Mouse (Mus musculus) gastrocnemius, adult 2 months (tissue): ENCODE measurements around the gene Tex261. TPM values are rescaled to one million over a fixed set of nuclear protein-coding genes. Genes with fewer than 3 reads are reported as not detected.

ENCODE experiments used
- DNase-seq: peaks from one replicate; pipeline ENCODE4 v3.0.0; 2022
- H3K27ac ChIP-seq: fragments of 200-600 bp; 2 replicates; pipeline ENCODE4 v1.8.1; 2022; ENCODE audit warnings: mild to moderate bottlenecking
- H3K4me3 ChIP-seq: fragments of 200-600 bp; 2 replicates; pipeline ENCODE4 v1.8.1; 2022; ENCODE audit warnings: mild to moderate bottlenecking, moderate library complexity
- CTCF ChIP-seq: fragments of 200-600 bp; IDR thresholded peaks from 2 replicates; pipeline ENCODE4 v1.8.1; 2022; ENCODE audit warnings: antibody characterized with exemption, mild to moderate bottlenecking, moderate library complexity
- intact Hi-C: fragments of 180-260 bp; cut with DNase I; formaldehyde crosslinking; loops from one replicate; pipeline ENCODE4 v1.15.1; 2025
- total RNA-seq, 2 experiments: library from RNA; stranded (reverse); gene quantifications; 2 replicates each; pipeline ENCODE4 v1.2.3; 2021

The Tex261 gene
- total RNA-seq, 2 experiments from 2014 or later = 42.0 to 47.9 TPM

GRCm38 (mm10) chr6:83788554-83788953 is 12.9 kb upstream of the Tex261 start:
- no peak for TF ChIP-seq CTCF
- Histone ChIP-seq H3K4me3 (no peak overlapping the region), H3K27ac (no peak overlapping the region)
- DNase-seq = no peak
- intact Hi-C loops = no loop called here

GRCm38 (mm10) chr6:83786426-83786825 is 10.8 kb upstream of the Tex261 start:
- TF ChIP-seq CTCF = no peak
- H3K27ac ChIP-seq = no peak overlapping the region

GRCm38 (mm10) chr6:83779026-83779425 is 3.4 kb upstream of the Tex261 start:
- DNase-seq = peak; percentile 60
- Histone ChIP-seq H3K27ac (no peak overlapping the region), H3K4me3 (no peak overlapping the region)
- TF ChIP-seq CTCF = peak; percentile 81
- intact Hi-C loops = no loop called here

More at GRCm38 (mm10) chr6:83786426-83786825, 10.8 kb upstream of the Tex261 start:
- intact Hi-C loops = no loop called here
- no peak for DNase-seq
- no peak overlapping the region for H3K4me3 ChIP-seq

GRCm38 (mm10) chr6:83778306-83778705 is 2.7 kb upstream of the Tex261 start:
- no peak for TF ChIP-seq CTCF
- Histone ChIP-seq H3K4me3 (no peak overlapping the region), H3K27ac (no peak overlapping the region)
- intact Hi-C loops = no loop called here
- DNase-seq = no peak

DNA sequence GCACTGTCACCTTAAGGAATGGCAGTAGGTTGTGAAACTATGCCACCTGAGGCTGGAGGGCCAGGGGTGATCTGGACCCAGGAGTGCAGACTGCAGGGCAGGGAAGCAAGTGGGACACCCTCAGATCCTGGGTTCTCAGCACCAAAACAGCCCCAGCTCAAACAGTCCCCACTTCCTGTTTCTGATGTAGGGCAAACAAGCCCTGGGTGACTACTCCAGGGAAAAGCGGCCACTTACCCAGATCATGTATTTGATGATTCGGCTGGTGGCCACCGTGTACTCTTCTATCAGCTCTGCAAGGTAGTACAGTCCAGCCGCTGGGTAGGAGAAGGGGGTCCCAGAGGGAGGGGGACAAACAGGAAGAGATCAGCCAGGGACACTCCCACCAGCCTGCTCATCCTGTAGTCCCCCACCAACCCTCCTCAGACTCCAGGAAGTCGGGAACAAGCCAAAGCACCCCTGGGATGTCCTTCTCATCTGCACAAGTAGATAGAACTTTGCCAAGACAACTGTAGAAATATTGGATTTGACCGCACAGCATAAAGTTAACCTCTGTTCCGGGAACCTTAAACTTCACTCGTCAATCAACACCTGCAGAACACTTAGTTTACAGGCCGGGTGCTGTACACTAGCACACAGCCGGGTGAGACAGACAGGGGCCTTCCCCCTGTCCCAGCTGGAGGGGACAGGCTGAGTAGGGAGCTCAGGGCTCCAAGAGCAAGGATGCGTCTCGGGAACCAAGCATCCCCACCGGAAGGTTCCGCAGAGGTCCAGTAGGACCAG is 641 bp downstream of the Tex261 start:
- no peak for TF ChIP-seq CTCF
- Histone ChIP-seq H3K27ac (peak overlapping the region; percentile 95), H3K4me3 (peak overlapping the region; percentile 100)
- intact Hi-C loops = no loop called here
- DNase-seq = no peak

DNA sequence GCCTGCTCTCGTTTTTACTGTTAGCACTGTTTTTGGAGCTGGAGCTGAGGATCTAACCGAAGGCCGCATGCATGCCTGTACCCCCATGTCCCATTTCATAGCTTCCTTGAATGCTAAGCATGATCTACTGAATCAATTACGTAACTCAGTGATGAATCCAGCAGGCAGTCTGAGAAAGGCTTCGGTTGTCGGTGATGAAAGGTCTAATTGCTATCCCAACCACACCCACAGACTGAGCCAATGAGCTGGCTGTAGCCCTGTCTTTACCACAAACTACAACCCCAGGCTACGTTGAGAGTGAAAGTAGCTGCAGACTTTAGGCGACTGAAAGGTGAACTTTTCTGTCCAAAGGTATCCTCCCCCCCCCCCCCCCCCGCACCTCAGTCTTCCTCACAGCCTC is 1.5 kb downstream of the Tex261 start:
- no peak overlapping the region for H3K27ac ChIP-seq
- intact Hi-C loops = no loop called here
- peak overlapping the region; percentile 100 for H3K4me3 ChIP-seq
- no peak for DNase-seq
- no peak for TF ChIP-seq CTCF

DNA sequence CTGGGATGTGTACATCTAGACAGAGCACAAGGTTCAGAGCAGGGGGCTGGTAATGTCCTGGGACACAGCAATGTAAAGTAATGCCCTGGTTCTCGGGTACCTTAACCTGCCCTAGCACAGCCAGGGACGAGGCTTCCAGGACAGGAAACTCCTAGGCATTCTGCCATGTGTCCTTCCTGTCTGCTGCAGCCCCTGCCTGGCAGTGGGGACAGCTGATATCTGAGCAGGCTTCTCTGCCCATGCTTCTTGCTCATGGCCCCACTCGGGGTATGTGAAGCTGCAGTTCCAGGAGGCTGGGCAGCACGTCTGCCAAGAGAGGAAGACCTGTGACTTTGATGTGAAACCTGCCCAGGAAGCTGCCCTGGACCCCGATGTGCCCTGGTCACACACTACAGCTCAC is 7.1 kb downstream of the Tex261 start:
- H3K27ac ChIP-seq = no peak overlapping the region
- H3K4me3 ChIP-seq = no peak overlapping the region
- no peak for TF ChIP-seq CTCF
- intact Hi-C loops = no loop called here
- DNase-seq = peak; percentile 34

GRCm38 (mm10) chr6:83766982-83767381 is 8.6 kb downstream of the Tex261 start:
- TF ChIP-seq CTCF = no peak
- no peak overlapping the region for H3K4me3 ChIP-seq
- no peak for DNase-seq
- H3K27ac ChIP-seq = no peak overlapping the region
- intact Hi-C loops = no loop called here

DNA sequence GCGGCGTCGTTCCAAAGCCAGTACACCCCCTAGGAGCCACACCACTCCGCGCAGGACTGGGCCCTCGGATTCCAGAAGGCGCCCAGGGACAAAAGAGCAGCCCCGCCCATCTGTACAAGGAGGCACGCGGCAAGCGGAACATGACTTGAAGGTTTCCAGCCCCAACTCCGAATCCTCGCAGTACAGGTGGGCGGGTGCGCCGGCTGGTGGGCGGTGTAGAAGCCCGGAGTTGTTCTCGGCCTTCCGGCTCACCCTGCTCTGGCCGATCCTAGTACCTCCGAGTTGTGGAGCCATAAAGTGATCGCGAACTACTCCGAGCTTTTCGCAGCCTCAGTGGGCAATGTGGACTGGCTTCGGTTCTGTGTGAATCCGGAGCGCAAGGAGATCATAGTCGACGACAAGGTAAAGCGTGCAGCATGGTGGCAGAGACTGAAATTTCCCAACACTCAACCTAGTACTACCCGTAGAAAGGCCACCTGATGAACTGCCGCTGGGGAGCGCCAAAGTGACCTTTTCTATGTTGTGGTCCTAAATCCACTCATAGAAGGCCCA is 12.7 kb downstream of the Tex261 start:
- intact Hi-C loops = no loop called here
- peak; percentile 39 for DNase-seq
- peak; percentile 21; the same call in 1 of the 2 replicates for TF ChIP-seq CTCF

DNA sequence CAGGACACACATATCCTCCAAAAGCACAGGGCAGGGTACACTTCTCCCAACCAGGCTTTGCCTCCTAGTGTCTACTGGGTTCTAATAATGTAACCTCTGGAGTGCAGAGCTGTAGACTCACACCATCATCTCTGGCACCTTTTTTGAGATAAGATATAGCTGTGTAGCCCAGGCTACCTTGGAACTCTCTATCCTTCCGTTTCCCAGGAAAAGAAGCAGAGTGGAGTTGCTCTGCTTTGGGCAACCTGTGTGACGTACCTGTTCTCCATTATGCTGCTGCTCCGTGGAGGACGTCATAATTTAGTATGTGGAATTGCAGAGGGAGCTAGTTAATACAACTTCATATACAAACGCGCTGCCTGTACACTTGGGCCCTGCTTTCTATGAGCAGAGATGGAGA is 13.3 kb downstream of the Tex261 start, which contains the start of gene Ankrd53:
Gene Ankrd53 (plus strand): TSS at position 301 of the 400 bp plus-strand sequence.
- intact Hi-C loops = no loop called here
- peak within 1 kb of the TSS; percentile 64 for H3K4me3 ChIP-seq
- no peak for DNase-seq
- peak within 1 kb of the TSS; percentile 5; the same call in 1 of the 2 replicates for H3K27ac ChIP-seq
- no peak for TF ChIP-seq CTCF

More for the DNA sequence above, 12.7 kb downstream of the Tex261 start:
- H3K27ac ChIP-seq = peak overlapping the region; percentile 5; the same call in 1 of the 2 replicates
- peak overlapping the region; percentile 64 for H3K4me3 ChIP-seq

DNA sequence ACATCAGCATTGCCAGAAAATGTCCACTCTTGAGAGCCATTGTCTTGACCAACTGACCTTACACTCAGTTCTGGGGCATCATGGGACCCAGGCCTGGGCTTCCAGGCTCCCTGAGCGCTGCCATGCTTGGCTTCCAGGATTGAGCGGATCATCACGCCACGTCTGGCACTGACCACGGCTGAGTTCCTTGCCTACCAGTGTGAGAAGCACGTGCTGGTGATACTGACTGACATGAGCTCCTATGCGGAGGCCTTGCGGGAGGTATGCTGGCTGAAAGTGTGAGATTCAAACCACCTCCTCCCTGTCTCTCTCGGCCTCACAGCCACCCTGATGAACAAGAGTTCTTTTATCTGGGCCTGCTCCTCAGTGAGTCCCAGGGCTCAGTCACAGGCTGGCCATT is 19.6 kb downstream of the Tex261 start:
- no peak for DNase-seq
- TF ChIP-seq CTCF = no peak
- Histone ChIP-seq H3K27ac (no peak overlapping the region), H3K4me3 (no peak overlapping the region)
- intact Hi-C loops = no loop called here

DNA sequence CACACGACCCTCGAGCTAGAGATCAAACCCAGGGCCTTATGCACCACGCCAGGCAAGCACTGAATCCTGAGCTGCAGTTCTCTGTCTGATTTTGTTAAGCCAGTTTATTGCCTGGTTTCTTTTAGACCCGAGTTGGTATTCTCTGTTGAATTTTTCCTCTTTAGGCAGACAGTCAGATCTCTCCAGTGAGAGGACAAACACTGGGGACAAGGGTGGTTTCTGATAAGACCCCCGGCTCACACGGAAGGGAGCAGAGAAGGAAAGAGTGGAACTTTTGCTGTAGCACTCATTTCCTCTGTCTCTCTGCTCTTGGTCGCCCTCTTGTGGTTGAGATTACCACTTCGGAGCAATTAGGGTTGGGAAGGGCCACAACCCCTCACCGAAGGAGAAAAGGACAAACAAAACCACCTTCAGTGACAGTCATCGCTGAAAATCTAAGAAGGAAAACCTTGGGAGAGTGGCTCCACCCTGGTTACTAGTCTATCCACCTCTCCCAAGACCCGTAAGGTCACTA is 25.4 kb downstream of the Tex261 start:
- TF ChIP-seq CTCF = peak; percentile 82
- intact Hi-C loops = no loop called here
- Histone ChIP-seq H3K27ac (no peak overlapping the region), H3K4me3 (no peak overlapping the region)
- DNase-seq = peak; percentile 62

DNA sequence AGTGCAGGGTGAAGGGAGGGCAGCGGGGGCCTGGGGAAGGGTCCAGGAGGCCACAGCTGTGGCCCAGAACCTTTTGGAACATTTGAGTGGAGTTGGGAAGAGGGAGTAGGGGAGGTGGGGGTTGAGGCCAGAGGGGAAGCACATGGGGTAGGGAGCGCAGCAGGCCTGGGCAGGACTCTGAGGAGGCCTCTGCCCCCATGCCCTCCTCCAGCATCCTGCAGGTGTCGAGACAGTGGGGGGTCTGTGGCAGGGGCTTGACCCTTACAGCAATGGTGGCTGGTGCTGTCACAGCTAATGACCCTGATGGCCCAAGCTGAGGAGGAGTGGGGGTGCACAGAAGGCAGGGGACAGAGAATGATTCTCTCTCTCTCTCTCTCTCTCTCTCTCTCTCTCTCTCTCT is 26.3 kb downstream of the Tex261 start:
- H3K4me3 ChIP-seq = no peak overlapping the region
- intact Hi-C loops = no loop called here
- DNase-seq = no peak
- TF ChIP-seq CTCF = no peak
- H3K27ac ChIP-seq = no peak overlapping the region

DNA sequence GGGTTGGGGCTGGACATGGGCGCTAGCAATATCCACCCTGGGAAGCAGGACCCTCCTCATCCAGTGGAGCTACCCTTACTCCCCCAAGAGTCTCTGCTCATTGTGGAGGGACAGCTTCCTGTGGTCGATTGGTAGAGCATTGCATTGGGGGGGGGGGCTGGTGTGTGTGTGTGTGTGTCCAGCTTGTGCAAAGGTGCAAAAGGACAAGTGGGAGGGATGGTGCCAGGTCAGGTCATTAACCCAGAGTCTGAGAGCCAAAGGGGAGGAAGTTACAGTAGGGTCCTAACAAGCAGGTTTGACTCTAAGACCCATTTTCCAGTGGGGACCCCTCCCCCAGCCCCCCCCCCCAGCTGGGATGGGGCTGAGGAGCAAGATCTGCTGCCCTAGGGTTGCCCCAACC is 30.1 kb downstream of the Tex261 start:
- intact Hi-C loops = no loop called here
- no peak overlapping the region for H3K4me3 ChIP-seq

More for the DNA sequence above, 30.1 kb downstream of the Tex261 start:
- no peak for TF ChIP-seq CTCF
- H3K27ac ChIP-seq = no peak overlapping the region
- DNase-seq = no peak
